Mouse (Mus musculus) hindbrain, embryonic 16.5 days (tissue): Measurements from ENCODE around the gene BC025446. TPM values are rescaled to one million over a fixed set of nuclear protein-coding genes. Genes with fewer than 3 reads are reported as not detected.
"Not testable (repeated sequence)": the region's sequence is repeated elsewhere in the genome, so short reads cannot be mapped to it uniquely, and the experiment has no call there.

ENCODE experiments used
- ATAC-seq: fragments of 200-750 bp; cut with Nextera tagmentation; 2 replicates; pipeline ENCODE4 v1.8.0; 2017; ENCODE audit warnings: moderate TSS enrichment, moderate library complexity
- H3K27ac ChIP-seq: fragments of 300-500 bp; sonication (generic); 2 replicates; pipeline ENCODE4 v1.5.1; 2014; ENCODE audit warnings: low read depth, mild to moderate bottlenecking, control low read depth, low read length, moderate library complexity
- H3K27me3 ChIP-seq: fragments of 300-500 bp; sonication (generic); replicated peaks from 2 replicates; pipeline ENCODE4 v1.6.1; 2014; ENCODE audit warnings: low read length; ENCODE audit not compliant: control insufficient read depth, insufficient read depth
- H3K36me3 ChIP-seq: fragments of 300-500 bp; sonication (generic); 2 replicates; pipeline ENCODE4 v1.6.1; 2014; ENCODE audit warnings: mild to moderate bottlenecking, low read length, moderate library complexity, mixed read lengths; ENCODE audit not compliant: control insufficient read depth, insufficient read depth
- H3K4me1 ChIP-seq: fragments of 300-500 bp; sonication (generic); 2 replicates; pipeline ENCODE4 v1.6.1; 2014; ENCODE audit warnings: low read depth, low read length; ENCODE audit not compliant: control insufficient read depth, insufficient read depth
- H3K4me2 ChIP-seq: fragments of 300-500 bp; sonication (generic); 2 replicates; pipeline ENCODE4 v1.6.1; 2014; ENCODE audit warnings: mild to moderate bottlenecking, low read length, control low read depth, moderate library complexity
- H3K4me3 ChIP-seq: fragments of 300-500 bp; sonication (generic); 2 replicates; pipeline ENCODE4 v1.5.1; 2014; ENCODE audit warnings: mild to moderate bottlenecking, low read length, control low read depth, moderate library complexity
- H3K9ac ChIP-seq: fragments of 300-500 bp; sonication (generic); 2 replicates; pipeline ENCODE4 v1.6.1; 2014; ENCODE audit warnings: low read depth, mild to moderate bottlenecking, control low read depth, low read length, moderate library complexity
- H3K9me3 ChIP-seq: fragments of 300-500 bp; sonication (generic); 2 replicates; pipeline ENCODE4 v1.6.1; 2014; ENCODE audit warnings: mild to moderate bottlenecking, low read length, moderate library complexity; ENCODE audit not compliant: control insufficient read depth
- WGBS: fragments of 180-500 bp; shearing (Covaris S2); extraction: QIAGEN DNeasy Blood & Tissue Kit; methylation state at CpG from one replicate; pipeline ENCODE4 v1.1.7; 2014; 5-methylcytosine and 5-hydroxymethylcytosine counted together
- polyA plus RNA-seq: library from polyadenylated mRNA; unstranded; fragments of >200 nt; fragmentation: Nextera tagmentation; extraction: Ambion mirVana; gene quantifications from 2 replicates; pipeline ENCODE4 v1.2.1, GENCODE M21; 2015

Gene BC025446
- not detected in 2 replicates for polyA plus RNA-seq

- Histone ChIP-seq H3K27ac (no peak within 1 kb of the TSS), H3K27me3 (no peaks in the 10 kb centered on the region), H3K4me1 (no peaks in the 10 kb centered on the region), H3K9me3 (no peaks in the 10 kb centered on the region), H3K4me3 (no peak within 1 kb of the TSS), H3K36me3 (no peaks in the 10 kb centered on the region), H3K9ac (no peak within 1 kb of the TSS), H3K4me2 (no peak within 1 kb of the TSS)
- ATAC-seq, result no peak
- 87% methylated on average over 7 of the region's 7 CpGs for WGBS
Measured at GRCm38 (mm10) chr15:75215778-75216691, at the start of gene BC025446. BC025446 (plus strand) TSS chr15:75216376.

DNA sequence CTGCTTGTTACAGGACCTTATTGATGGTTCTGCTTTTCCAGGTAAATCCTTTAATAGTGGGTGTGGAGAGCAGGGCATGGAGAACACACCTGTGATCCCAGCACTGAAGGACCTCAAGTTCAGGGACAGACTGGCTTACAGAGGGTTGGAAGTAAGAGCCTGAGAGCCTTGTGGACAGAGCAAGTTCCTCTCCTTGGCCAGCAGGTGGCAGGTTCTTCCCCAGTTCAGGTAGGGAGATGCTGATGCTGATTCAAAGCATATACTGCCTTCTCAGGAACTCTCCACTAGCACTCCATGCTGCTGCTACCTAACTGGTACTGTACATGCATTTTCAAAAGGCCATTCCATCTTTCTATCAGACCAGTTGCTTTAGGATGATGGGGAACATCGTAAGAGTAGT, 40.7 kb upstream of the BC025446 start:
- Histone ChIP-seq H3K27ac (no peak overlapping the region), H3K9ac (no peak overlapping the region)
- no peak for ATAC-seq

GRCm38 (mm10) chr15:75186291-75186690, 29.9 kb upstream of the BC025446 start:
- Histone ChIP-seq H3K9me3 (no peaks in the 10 kb centered on the region), H3K27me3 (no peaks in the 10 kb centered on the region), H3K4me3 (no peak overlapping the region), H3K4me2 (no peak overlapping the region), H3K27ac (no peak overlapping the region), H3K4me1 (no peaks in the 10 kb centered on the region), H3K36me3 (no peaks in the 10 kb centered on the region), H3K9ac (no peak overlapping the region)
- 38% methylated on average over 2 of the region's 2 CpGs for WGBS
- ATAC-seq, result no peak

More for the DNA sequence above, 40.7 kb upstream of the BC025446 start:
- Histone ChIP-seq H3K4me2 (no peak overlapping the region), H3K4me1 (no peaks in the 10 kb centered on the region), H3K4me3 (no peak overlapping the region), H3K9me3 (no peaks in the 10 kb centered on the region), H3K36me3 (no peaks in the 10 kb centered on the region), H3K27me3 (no peaks in the 10 kb centered on the region)
- WGBS, result 71% methylated on average over 1 of the region's 1 CpGs

DNA sequence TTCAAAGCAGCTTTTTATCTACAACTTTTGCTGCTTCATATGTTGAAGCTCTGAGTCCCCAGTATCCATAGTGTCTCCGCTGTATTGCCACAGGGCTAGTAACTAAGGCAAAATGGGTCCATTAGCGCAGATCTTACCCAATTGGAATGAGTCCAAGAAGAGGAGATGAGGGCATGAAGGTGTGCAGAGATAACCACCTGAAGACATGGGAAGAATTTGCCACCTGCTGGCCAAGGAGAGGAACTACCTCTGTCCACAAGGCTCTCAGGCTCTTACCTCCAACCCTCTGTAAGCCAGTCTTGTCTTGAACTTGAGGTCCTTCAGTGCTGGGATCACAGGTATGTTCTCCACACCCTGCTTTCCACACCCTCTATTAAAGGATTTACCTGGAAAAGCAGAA, 27.1 kb upstream of the BC025446 start:
- Histone ChIP-seq H3K4me2 (no peak overlapping the region), H3K4me1 (no peaks in the 10 kb centered on the region), H3K9ac (no peak overlapping the region), H3K36me3 (no peaks in the 10 kb centered on the region), H3K27me3 (no peaks in the 10 kb centered on the region), H3K9me3 (no peaks in the 10 kb centered on the region), H3K4me3 (no peak overlapping the region), H3K27ac (no peak overlapping the region)
- 73% methylated on average over 2 of the region's 2 CpGs for WGBS
- ATAC-seq, result no peak

DNA sequence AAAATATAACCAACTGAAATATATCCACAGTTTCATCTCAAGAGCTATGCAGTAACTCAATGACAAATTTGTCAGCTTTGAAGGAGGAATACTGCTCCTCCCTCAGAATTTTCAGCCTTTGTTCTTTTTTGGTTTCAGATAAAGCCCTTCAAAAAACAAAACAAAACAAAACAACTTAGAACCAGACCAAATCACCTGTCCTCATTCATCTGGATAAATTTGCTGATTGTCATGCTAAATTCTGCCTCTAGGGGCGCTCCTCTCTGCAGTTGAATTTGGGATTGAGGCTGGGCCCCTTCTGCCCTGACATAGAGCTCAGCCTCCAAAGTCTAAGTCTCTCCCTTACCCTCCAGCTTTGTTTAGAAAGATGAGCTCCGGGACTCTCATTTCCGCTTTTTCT, 25.6 kb upstream of the BC025446 start:
- WGBS, result 0% methylated on average over 1 of the region's 3 CpGs
- not testable (repeated sequence) for H3K9me3 ChIP-seq, H3K4me1 ChIP-seq, H3K4me3 ChIP-seq, H3K9ac ChIP-seq, H3K27me3 ChIP-seq, ATAC-seq, H3K36me3 ChIP-seq, H3K4me2 ChIP-seq, H3K27ac ChIP-seq

GRCm38 (mm10) chr15:75216831-75217230, 655 bp downstream of the BC025446 start:
- ATAC-seq, result no peak
- Histone ChIP-seq H3K4me1 (no peaks in the 10 kb centered on the region), H3K27ac (no peak overlapping the region), H3K9ac (no peak overlapping the region), H3K27me3 (no peaks in the 10 kb centered on the region), H3K4me3 (no peak overlapping the region), H3K36me3 (no peaks in the 10 kb centered on the region), H3K9me3 (no peaks in the 10 kb centered on the region), H3K4me2 (no peak overlapping the region)
- 79% methylated on average over 1 of the region's 1 CpGs for WGBS

DNA sequence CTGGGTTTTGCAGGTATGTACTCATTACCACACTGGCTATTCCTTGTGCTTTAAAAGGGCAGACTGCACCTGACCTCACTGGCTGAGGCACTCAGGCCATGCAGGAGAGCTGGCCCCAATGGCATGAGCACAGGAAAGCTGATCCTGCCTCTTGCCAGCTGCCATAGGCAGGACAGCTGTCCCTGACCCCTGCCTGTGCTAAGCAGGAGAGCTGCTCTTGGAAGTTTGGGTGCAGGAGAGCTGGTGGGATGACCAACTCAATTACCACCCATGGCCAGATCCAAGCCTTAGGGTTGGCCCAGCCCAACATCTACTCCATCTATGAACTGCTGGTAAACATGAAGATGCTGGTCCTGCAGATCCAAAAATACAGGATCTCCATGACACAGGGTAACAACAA, 5.8 kb downstream of the BC025446 start:
- H3K36me3 ChIP-seq, result no peaks in the 10 kb centered on the region
- H3K4me1 ChIP-seq, result no peaks in the 10 kb centered on the region
- H3K27me3 ChIP-seq, result no peaks in the 10 kb centered on the region
- ATAC-seq, result no peak
- H3K4me2 ChIP-seq, result no peak overlapping the region
- H3K9me3 ChIP-seq, result no peaks in the 10 kb centered on the region
- no peak overlapping the region for H3K9ac ChIP-seq
- no peak overlapping the region for H3K27ac ChIP-seq
- no peak overlapping the region for H3K4me3 ChIP-seq

DNA sequence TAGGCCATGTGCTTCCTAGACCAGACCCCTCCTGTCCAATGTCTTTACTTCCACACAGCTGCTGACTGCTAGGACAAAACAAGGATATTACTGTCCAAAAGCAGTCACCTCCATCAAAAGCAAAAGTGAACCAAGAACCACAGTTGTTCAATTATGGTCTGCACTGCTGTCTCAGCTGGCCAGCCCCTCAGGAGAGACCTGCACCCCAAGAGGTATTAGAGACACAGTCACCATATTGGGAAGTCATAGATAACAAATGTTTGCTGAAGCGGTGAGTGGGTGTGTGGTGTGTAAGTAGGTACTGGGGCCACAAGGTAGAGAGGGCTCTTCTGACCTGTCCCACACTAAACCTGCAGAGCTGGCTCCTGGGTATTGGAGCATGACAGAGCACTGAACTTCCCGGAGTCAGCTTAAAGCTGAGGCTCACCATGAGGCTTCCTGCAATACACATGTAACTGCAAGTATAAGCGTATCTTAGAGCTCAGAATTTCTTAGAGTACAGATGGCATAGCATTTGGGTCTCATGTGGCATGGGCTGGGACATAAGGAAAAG, 21.6 kb downstream of the BC025446 start:
- no peak overlapping the region for H3K27ac ChIP-seq
- H3K27me3 ChIP-seq, result no peaks in the 10 kb centered on the region
- no peaks in the 10 kb centered on the region for H3K4me1 ChIP-seq
- ATAC-seq, result no peak
- no peak overlapping the region for H3K4me2 ChIP-seq
- no peak overlapping the region for H3K4me3 ChIP-seq
- no peaks in the 10 kb centered on the region for H3K9me3 ChIP-seq
- H3K36me3 ChIP-seq, result no peaks in the 10 kb centered on the region
- WGBS, result 91% methylated on average over 3 of the region's 3 CpGs
- H3K9ac ChIP-seq, result no peak overlapping the region

GRCm38 (mm10) chr15:75240558-75240957, 24.4 kb downstream of the BC025446 start:
- no peak overlapping the region for H3K4me3 ChIP-seq
- no peak overlapping the region for H3K27ac ChIP-seq
- H3K4me2 ChIP-seq, result no peak overlapping the region
- H3K36me3 ChIP-seq, result no peaks in the 10 kb centered on the region
- WGBS, result 89% methylated on average over 2 of the region's 2 CpGs
- no peaks in the 10 kb centered on the region for H3K4me1 ChIP-seq
- no peaks in the 10 kb centered on the region for H3K27me3 ChIP-seq
- ATAC-seq, result no peak
- H3K9ac ChIP-seq, result no peak overlapping the region
- no peaks in the 10 kb centered on the region for H3K9me3 ChIP-seq
